Mouse (Mus musculus): ENCODE results near the gene Wdr45. TPM values are rescaled to one million over a fixed set of nuclear protein-coding genes. Genes with fewer than 3 reads are reported as not detected.

Gene Wdr45
- polyA plus RNA-seq, 1 experiment from 2014 or later: 222 TPM

DNA sequence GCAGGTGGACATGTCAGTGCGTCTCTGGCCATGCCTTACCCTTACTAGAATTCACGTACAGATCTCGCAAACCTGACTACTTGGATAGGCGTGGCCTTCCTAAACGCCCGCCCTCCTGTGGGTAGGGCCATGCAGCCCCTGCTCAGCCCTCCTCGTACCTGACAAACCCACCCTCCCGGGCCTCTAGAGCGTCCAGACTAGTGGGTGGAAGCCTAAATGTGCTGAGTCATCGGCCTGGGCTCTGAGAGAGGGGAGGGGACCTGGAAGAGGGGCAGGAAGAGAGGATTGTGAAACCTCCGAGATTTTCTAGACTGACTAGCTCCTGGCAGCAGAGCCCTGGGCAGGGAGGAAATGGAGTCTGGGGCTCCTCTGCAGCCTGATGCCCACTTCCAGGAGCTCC, 51.6 kb downstream of the Wdr45 start:
- Histone ChIP-seq H3K4me1 (ENCODE audit: insufficient read depth, low read depth, low read length) (no peaks in the 10 kb centered on the region), H3K27me3 (replicated peaks; ENCODE audit: insufficient read depth, low read length) (no peaks in the 10 kb centered on the region), H3K36me3 (ENCODE audit: insufficient read depth, low read length) (no peaks in the 10 kb centered on the region; the same call in 1 of the 2 replicates), H3K4me2 (replicated peaks; ENCODE audit: low read depth, low read length) (peak overlapping the region; percentile 59), H3K9me3 (ENCODE audit: low read length) (no peaks in the 10 kb centered on the region), H3K4me3 (ENCODE audit: low read depth, low read length) (peak overlapping the region; percentile 23), H3K27ac (ENCODE audit: low read length) (peak overlapping the region; percentile 62), H3K9ac (replicated peaks; ENCODE audit: low read depth) (0 out of 2 replicates have a peak overlapping the region, but pooled peaks have one; percentile 32)
- ATAC-seq (peak; percentile 71), DNase-seq (ENCODE audit: low spot score) (peak; percentile 90)
- 8% methylated on average over 11 of the region's 11 CpGs for WGBS
- TF ChIP-seq CTCF (IDR thresholded peaks at IDR 0.05): no peak
- TF ChIP-seq EP300 (IDR thresholded peaks at IDR 0.05): no peak

DNA sequence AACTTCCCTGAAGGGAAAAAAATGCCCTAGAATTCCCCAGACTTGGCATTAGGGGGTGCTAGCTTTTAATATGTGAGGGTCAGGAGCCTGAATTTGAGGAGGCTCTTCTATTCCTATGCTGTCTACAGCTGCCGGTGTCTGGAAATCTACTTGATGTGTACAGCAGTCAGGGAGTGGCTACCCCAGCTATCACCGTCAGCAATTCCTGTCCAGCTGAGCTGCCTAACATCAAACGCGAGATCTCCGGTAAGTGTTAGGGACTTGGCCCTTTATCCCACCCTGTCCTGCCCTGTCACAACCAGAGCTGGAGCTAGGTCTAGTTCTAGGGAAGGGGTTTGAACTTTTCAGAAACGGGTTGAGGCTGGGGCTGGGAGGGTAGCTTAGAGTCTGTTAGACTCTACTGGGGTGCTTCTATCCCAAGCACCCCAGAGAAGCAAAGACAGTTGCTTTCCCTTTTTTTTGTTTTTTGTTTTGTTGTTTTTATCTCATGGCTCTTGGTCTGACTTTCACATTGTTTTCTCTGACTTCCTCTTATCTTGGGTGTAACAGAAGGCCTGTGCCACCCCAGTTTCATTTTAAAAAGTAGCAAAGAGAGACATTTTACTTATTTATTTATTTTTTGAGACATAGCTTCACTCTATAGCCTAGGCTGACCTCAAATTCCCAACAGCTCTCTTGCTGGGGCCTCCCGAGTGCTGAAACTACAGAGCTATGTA, 55.3 kb downstream of the Wdr45 start:
- Histone ChIP-seq H3K27ac (ENCODE audit: low read length) (no peak overlapping the region), H3K4me2 (replicated peaks; ENCODE audit: low read depth, low read length) (no peak overlapping the region), H3K27me3 (replicated peaks; ENCODE audit: insufficient read depth, low read length) (no peaks in the 10 kb centered on the region), H3K4me1 (ENCODE audit: insufficient read depth, low read depth, low read length) (no peaks in the 10 kb centered on the region), H3K4me3 (ENCODE audit: low read depth, low read length) (no peak overlapping the region), H3K9ac (replicated peaks; ENCODE audit: low read depth) (no peak overlapping the region), H3K36me3 (ENCODE audit: insufficient read depth, low read length) (no peaks in the 10 kb centered on the region; the same call in 1 of the 2 replicates), H3K9me3 (ENCODE audit: low read length) (no peaks in the 10 kb centered on the region)
- ATAC-seq (no peak), DNase-seq (ENCODE audit: low spot score) (no peak)
- WGBS: 84% methylated on average over 7 of the region's 7 CpGs
- TF ChIP-seq EP300 (IDR thresholded peaks at IDR 0.05) (no peak), CTCF (IDR thresholded peaks at IDR 0.05) (no peak)

GRCm38 (mm10) chrX:7772766-7773165, 58.6 kb downstream of the Wdr45 start:
- ATAC-seq (no peak), DNase-seq (ENCODE audit: low spot score) (no peak)
- H3K4me1 ChIP-seq (ENCODE audit: insufficient read depth, low read depth, low read length): no peaks in the 10 kb centered on the region
- no peaks in the 10 kb centered on the region; the same call in 1 of the 2 replicates for H3K36me3 ChIP-seq (ENCODE audit: insufficient read depth, low read length)
- no peak overlapping the region for H3K4me2 ChIP-seq (replicated peaks; ENCODE audit: low read depth, low read length)
- WGBS: 61% methylated on average over 2 of the region's 2 CpGs
- no peak overlapping the region for H3K9ac ChIP-seq (replicated peaks; ENCODE audit: low read depth)
- H3K27me3 ChIP-seq (replicated peaks; ENCODE audit: insufficient read depth, low read length): no peaks in the 10 kb centered on the region
- TF ChIP-seq EP300 (IDR thresholded peaks at IDR 0.05): no peak
- peak; percentile 50 for TF ChIP-seq CTCF (IDR thresholded peaks at IDR 0.05)
- no peak overlapping the region for H3K27ac ChIP-seq (ENCODE audit: low read length)
- no peaks in the 10 kb centered on the region for H3K9me3 ChIP-seq (ENCODE audit: low read length)
- no peak overlapping the region for H3K4me3 ChIP-seq (ENCODE audit: low read depth, low read length)

DNA sequence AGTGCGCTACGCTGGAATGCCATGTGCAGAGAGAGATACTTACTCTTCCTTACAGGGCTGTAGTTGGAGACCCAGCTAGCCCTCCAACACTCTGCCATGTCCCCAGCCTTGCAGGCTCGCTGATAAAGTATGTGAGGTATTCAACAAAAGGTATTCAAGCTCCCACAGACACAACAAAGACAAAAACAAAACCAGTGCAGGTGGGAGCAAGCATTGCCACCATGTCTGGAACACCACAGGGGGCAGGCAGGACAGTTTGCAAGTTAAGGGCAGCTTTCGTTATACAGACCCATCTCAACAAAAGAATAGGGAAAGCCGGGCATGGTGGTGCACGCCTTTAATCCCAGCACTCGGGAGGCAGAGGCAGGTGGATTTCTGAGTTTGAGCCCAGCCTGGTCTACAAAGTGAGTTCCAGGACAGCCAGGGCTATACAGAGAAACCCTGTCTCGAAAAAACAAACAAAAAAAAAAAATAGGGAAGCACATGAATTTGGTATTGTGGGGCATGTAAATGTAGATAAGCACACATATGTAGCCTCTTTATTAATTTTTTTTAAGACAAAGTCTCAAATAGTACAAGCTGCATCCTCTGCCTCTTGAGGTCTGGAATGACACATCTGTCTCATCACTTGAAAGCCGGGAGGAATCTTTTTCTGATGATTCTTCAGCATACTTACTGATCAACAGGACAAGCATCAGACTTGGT, 61.5 kb downstream of the Wdr45 start:
- no peaks in the 10 kb centered on the region for H3K36me3 ChIP-seq (ENCODE audit: insufficient read depth, low read length)
- no peaks in the 10 kb centered on the region for H3K9me3 ChIP-seq (ENCODE audit: low read length)
- ATAC-seq (no peak), DNase-seq (ENCODE audit: low spot score) (no peak)
- no peak overlapping the region for H3K9ac ChIP-seq (replicated peaks; ENCODE audit: low read depth)
- no peak overlapping the region for H3K4me2 ChIP-seq (replicated peaks; ENCODE audit: low read depth, low read length)
- H3K27ac ChIP-seq (ENCODE audit: low read length): no peak overlapping the region
- no peak for TF ChIP-seq EP300 (IDR thresholded peaks at IDR 0.05)
- no peak for TF ChIP-seq CTCF (IDR thresholded peaks at IDR 0.05)
- WGBS: 73% methylated on average over 9 of the region's 9 CpGs
- no peak overlapping the region for H3K4me3 ChIP-seq (ENCODE audit: low read depth, low read length)
- no peaks in the 10 kb centered on the region for H3K27me3 ChIP-seq (replicated peaks; ENCODE audit: insufficient read depth, low read length)
- no peaks in the 10 kb centered on the region for H3K4me1 ChIP-seq (ENCODE audit: insufficient read depth, low read depth, low read length)

- Histone ChIP-seq H3K4me2 (replicated peaks; ENCODE audit: low read depth, low read length) (no peak overlapping the region), H3K9ac (replicated peaks; ENCODE audit: low read depth) (no peak overlapping the region), H3K4me1 (ENCODE audit: insufficient read depth, low read depth, low read length) (no peaks in the 10 kb centered on the region), H3K27me3 (replicated peaks; ENCODE audit: insufficient read depth, low read length) (no peaks in the 10 kb centered on the region), H3K9me3 (ENCODE audit: low read length) (no peaks in the 10 kb centered on the region), H3K4me3 (ENCODE audit: low read depth, low read length) (no peak overlapping the region), H3K27ac (ENCODE audit: low read length) (no peak overlapping the region), H3K36me3 (ENCODE audit: insufficient read depth, low read length) (no peaks in the 10 kb centered on the region)
- DNase-seq (ENCODE audit: low spot score) (peak; percentile 38), ATAC-seq (peak; percentile 58)
- 37% methylated on average over 8 of the region's 8 CpGs for WGBS
- TF ChIP-seq EP300 (IDR thresholded peaks at IDR 0.05): no peak
- TF ChIP-seq CTCF (IDR thresholded peaks at IDR 0.05): peak; percentile 82
Measured at GRCm38 (mm10) chrX:7776329-7777082, 62.4 kb downstream of the Wdr45 start.

Other genes starting within 250 kb of the Wdr45 start
- 0.20 TPM in 1 of 2 replicates, not detected in the other for gene Foxp3, start 140.7 kb upstream of the Wdr45 start, polyA plus RNA-seq (2015; fragmentation: Nextera tagmentation; extraction: Ambion mirVana)
- 0.91 and 1.2 TPM in 2 replicates for gene Ppp1r3f, start 140.1 kb upstream of the Wdr45 start, polyA plus RNA-seq (2015; fragmentation: Nextera tagmentation; extraction: Ambion mirVana)
- 18.2 and 18.8 TPM in 2 replicates for gene Ccdc22, start 108.8 kb upstream of the Wdr45 start, polyA plus RNA-seq (2015; fragmentation: Nextera tagmentation; extraction: Ambion mirVana)
- 0.04 and 0.12 TPM in 2 replicates for gene Cacna1f, start 107.2 kb upstream of the Wdr45 start, polyA plus RNA-seq (2015; fragmentation: Nextera tagmentation; extraction: Ambion mirVana)
- gene Syp, start 75.9 kb upstream of the Wdr45 start, polyA plus RNA-seq (2015; fragmentation: Nextera tagmentation; extraction: Ambion mirVana): 1.5 and 1.6 TPM in 2 replicates
- 6.5 and 6.9 TPM in 2 replicates for gene Prickle3, start 57.1 kb upstream of the Wdr45 start, polyA plus RNA-seq (2015; fragmentation: Nextera tagmentation; extraction: Ambion mirVana)
- gene Plp2, start 42.9 kb upstream of the Wdr45 start, polyA plus RNA-seq (2015; fragmentation: Nextera tagmentation; extraction: Ambion mirVana): 238 and 242 TPM in 2 replicates
- gene Magix, start 33.1 kb upstream of the Wdr45 start, polyA plus RNA-seq (2015; fragmentation: Nextera tagmentation; extraction: Ambion mirVana): 3.5 and 3.7 TPM in 2 replicates
- gene Gpkow, start 17.2 kb upstream of the Wdr45 start, polyA plus RNA-seq (2015; fragmentation: Nextera tagmentation; extraction: Ambion mirVana): 25.9 and 26.1 TPM in 2 replicates
- gene Gm45208, start 7.9 kb downstream of the Wdr45 start, polyA plus RNA-seq (2015; fragmentation: Nextera tagmentation; extraction: Ambion mirVana): 0.64 and 2.7 TPM in 2 replicates
- 18.3 and 18.8 TPM in 2 replicates for gene Praf2, start 14.1 kb downstream of the Wdr45 start, polyA plus RNA-seq (2015; fragmentation: Nextera tagmentation; extraction: Ambion mirVana)
- gene Ccdc120, start 36.6 kb downstream of the Wdr45 start, polyA plus RNA-seq (2015; fragmentation: Nextera tagmentation; extraction: Ambion mirVana): 26.4 and 28.2 TPM in 2 replicates
- gene Tfe3, start 48.2 kb downstream of the Wdr45 start, polyA plus RNA-seq (2015; fragmentation: Nextera tagmentation; extraction: Ambion mirVana): 22.0 and 27.6 TPM in 2 replicates
- 22.1 and 25.6 TPM in 2 replicates for gene Gripap1, start 75.4 kb downstream of the Wdr45 start, polyA plus RNA-seq (2015; fragmentation: Nextera tagmentation; extraction: Ambion mirVana)
- gene Kcnd1, start 108.0 kb downstream of the Wdr45 start, polyA plus RNA-seq (2015; fragmentation: Nextera tagmentation; extraction: Ambion mirVana): 0.30 and 0.41 TPM in 2 replicates
- 29.0 and 30.3 TPM in 2 replicates for gene Otud5, start 127.0 kb downstream of the Wdr45 start, polyA plus RNA-seq (2015; fragmentation: Nextera tagmentation; extraction: Ambion mirVana)
- 5.5 and 7.0 TPM in 2 replicates for gene Pim2, start 163.9 kb downstream of the Wdr45 start, polyA plus RNA-seq (2015; fragmentation: Nextera tagmentation; extraction: Ambion mirVana)
- 30.0 and 32.2 TPM in 2 replicates for gene Slc35a2, start 169.7 kb downstream of the Wdr45 start, polyA plus RNA-seq (2015; fragmentation: Nextera tagmentation; extraction: Ambion mirVana)
- gene Pqbp1, start 184.9 kb downstream of the Wdr45 start, polyA plus RNA-seq (2015; fragmentation: Nextera tagmentation; extraction: Ambion mirVana): 80.1 and 80.4 TPM in 2 replicates
- gene Timm17b, start 185.0 kb downstream of the Wdr45 start, polyA plus RNA-seq (2015; fragmentation: Nextera tagmentation; extraction: Ambion mirVana): 82.3 and 88.9 TPM in 2 replicates
- not detected in 2 replicates for gene Gm10491, start 193.5 kb downstream of the Wdr45 start, polyA plus RNA-seq (2015; fragmentation: Nextera tagmentation; extraction: Ambion mirVana)
- not detected in 2 replicates for gene Gm10490, start 195.2 kb downstream of the Wdr45 start, polyA plus RNA-seq (2015; fragmentation: Nextera tagmentation; extraction: Ambion mirVana)
- 0.15 and 0.17 TPM in 2 replicates for gene Pcsk1n, start 205.5 kb downstream of the Wdr45 start, polyA plus RNA-seq (2015; fragmentation: Nextera tagmentation; extraction: Ambion mirVana)
- not detected in 2 replicates for gene Eras, start 214.3 kb downstream of the Wdr45 start, polyA plus RNA-seq (2015; fragmentation: Nextera tagmentation; extraction: Ambion mirVana)
- 7.2 and 7.5 TPM in 2 replicates for gene Hdac6, start 233.6 kb downstream of the Wdr45 start, polyA plus RNA-seq (2015; fragmentation: Nextera tagmentation; extraction: Ambion mirVana)